Mouse (Mus musculus) thymus, postnatal 4 days (tissue): ENCODE data around the gene Tubb1.

Experiments
- DNase-seq: peaks from one replicate; pipeline ENCODE4 v3.0.0; 2021

Gene Tubb1

GRCm38 (mm10) chr2:174450353-174450752, at the start of gene Tubb1:
Gene Tubb1, plus strand, starts transcription at chr2:174450695.
- no peak for DNase-seq

GRCm38 (mm10) chr2:174410222-174410621, 40.3 kb upstream of the Tubb1 start:
- no peak for DNase-seq

- no peak for DNase-seq
Measured at GRCm38 (mm10) chr2:174413127-174413526, 37.4 kb upstream of the Tubb1 start.

GRCm38 (mm10) chr2:174415001-174415730, 35.3 kb upstream of the Tubb1 start:
- no peak for DNase-seq

GRCm38 (mm10) chr2:174415731-174416310, 34.7 kb upstream of the Tubb1 start, which contains the start of gene Nelfcd:
Gene Nelfcd, plus strand, starts transcription at chr2:174415804.
- DNase-seq: peak; percentile 98

GRCm38 (mm10) chr2:174421107-174421506, 29.4 kb upstream of the Tubb1 start:
- DNase-seq: no peak

GRCm38 (mm10) chr2:174424301-174425085, 26.0 kb upstream of the Tubb1 start:
- no peak for DNase-seq

- no peak for DNase-seq
Measured at GRCm38 (mm10) chr2:174426856-174427255, 23.6 kb upstream of the Tubb1 start.

GRCm38 (mm10) chr2:174428076-174428835, 22.2 kb upstream of the Tubb1 start:
- no peak for DNase-seq

- no peak for DNase-seq
Measured at GRCm38 (mm10) chr2:174428996-174429591, 21.4 kb upstream of the Tubb1 start.

GRCm38 (mm10) chr2:174434943-174435342, 15.6 kb upstream of the Tubb1 start:
- DNase-seq: no peak

- no peak for DNase-seq
Measured at GRCm38 (mm10) chr2:174436076-174436701, 14.3 kb upstream of the Tubb1 start.

- no peak for DNase-seq
Measured at GRCm38 (mm10) chr2:174436916-174437696, 13.4 kb upstream of the Tubb1 start.

- peak; percentile 25 for DNase-seq
Measured at GRCm38 (mm10) chr2:174437697-174437982, 12.9 kb upstream of the Tubb1 start.

GRCm38 (mm10) chr2:174438181-174438580, 12.3 kb upstream of the Tubb1 start:
- DNase-seq: no peak

- DNase-seq: peak; percentile 85
Measured at GRCm38 (mm10) chr2:174438737-174439449, 11.6 kb upstream of the Tubb1 start, which contains the start of gene Ctsz. Gene Ctsz, minus strand, starts transcription at chr2:174439039.

- DNase-seq: no peak
Measured at GRCm38 (mm10) chr2:174439450-174439838, 11.1 kb upstream of the Tubb1 start.

GRCm38 (mm10) chr2:174439961-174440360, 10.5 kb upstream of the Tubb1 start:
- no peak for DNase-seq

GRCm38 (mm10) chr2:174441898-174442297, 8.6 kb upstream of the Tubb1 start:
- DNase-seq: no peak

- DNase-seq: peak; percentile 28
Measured at GRCm38 (mm10) chr2:174442460-174442859, 8.0 kb upstream of the Tubb1 start.

- DNase-seq: no peak
Measured at GRCm38 (mm10) chr2:174443046-174443445, 7.4 kb upstream of the Tubb1 start.
